Mouse (Mus musculus): ENCODE measurements around the gene Fam161b.

Fam161b gene

GRCm38 (mm10) chr12:84361555-84362489 lies at the start of gene Fam161b, which contains the start of gene Coq6:
Fam161b (minus strand) TSS chr12:84361833.
Coq6 (plus strand) TSS chr12:84361657.
- DNase-seq (ENCODE audit: low spot score in 2 of 2) = peak; percentile 81 to 90

- peak; percentile 76 to 79 for DNase-seq (ENCODE audit: low spot score in 2 of 2)
These were observed 47.3 kb upstream of the Fam161b start, which contains the start of the genes Entpd5 and Bbof1 for GRCm38 (mm10) chr12:84408819-84409507. Entpd5 (minus strand) TSS chr12:84409029. Bbof1 (plus strand) TSS chr12:84409071.

DNA sequence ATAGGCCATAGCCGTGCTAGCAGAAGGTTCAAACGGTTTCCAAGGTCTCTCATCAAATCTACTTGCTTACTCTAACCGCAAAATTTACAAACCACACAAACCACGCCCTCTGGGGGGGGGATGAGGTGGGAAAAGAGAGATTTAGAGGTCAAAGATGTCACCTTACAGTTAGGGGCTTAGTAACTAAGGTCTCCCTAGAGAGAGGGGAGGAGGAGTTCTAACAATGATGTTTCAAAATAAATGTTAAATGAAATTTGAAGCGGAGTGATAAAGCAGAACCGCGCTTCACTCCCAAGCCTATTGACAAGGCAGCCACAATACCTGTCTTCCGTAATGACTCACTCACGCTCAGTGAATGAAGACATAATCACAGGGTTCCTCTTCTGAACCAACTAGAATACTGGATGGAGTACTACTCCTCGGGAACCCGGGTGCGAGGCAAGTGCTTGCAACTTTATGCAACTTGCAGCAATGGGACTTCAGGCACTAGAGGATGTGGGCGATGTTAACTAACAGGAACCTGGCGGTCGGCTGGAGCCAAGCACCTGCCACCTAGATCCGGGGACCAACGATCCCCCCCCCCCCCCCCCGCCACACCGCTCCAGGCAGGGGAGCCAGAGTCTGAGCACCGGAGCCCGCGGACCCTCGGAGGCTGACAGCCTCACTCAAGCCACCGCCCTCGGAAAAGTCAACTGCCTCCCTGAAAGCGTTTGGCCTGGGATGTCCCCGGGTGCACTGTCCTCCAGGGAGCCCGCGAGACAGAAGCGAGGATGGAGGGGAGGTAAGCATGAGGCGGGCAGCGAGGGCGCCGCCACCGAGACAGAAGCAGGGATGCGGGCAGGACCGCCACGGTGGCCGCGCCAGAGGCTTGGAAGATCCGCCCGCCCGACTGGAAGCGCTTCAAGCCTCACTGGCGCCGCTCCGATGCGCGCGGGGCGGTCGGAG lies 46.5 kb upstream of the Fam161b start:
- peak in 1 of 2 experiments; percentile 15 for DNase-seq (ENCODE audit: low spot score in 2 of 2)

DNA sequence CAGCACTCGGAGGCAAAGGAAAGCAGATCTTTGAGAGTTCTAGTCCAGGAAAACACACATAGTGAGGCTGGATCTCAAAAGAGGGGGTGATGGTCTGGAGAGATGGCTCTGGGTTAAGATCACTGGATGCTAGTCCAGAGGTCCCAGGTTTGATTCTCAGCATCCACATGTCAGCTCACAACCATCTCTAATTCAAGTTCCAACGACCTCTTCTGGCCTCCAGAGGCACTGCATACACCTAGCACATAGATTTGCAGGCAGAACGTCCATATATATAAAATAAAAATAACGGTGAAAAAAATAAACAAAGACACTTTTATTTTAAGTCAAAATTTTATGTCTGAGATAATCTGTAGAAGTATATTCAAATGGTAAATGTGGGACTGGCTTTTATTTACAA lies 45.6 kb upstream of the Fam161b start:
- no peak for DNase-seq (ENCODE audit: low spot score in 2 of 2)

- DNase-seq (ENCODE audit: low spot score in 2 of 2) = no peak
These were observed 42.9 kb upstream of the Fam161b start for GRCm38 (mm10) chr12:84404541-84404940.

DNA sequence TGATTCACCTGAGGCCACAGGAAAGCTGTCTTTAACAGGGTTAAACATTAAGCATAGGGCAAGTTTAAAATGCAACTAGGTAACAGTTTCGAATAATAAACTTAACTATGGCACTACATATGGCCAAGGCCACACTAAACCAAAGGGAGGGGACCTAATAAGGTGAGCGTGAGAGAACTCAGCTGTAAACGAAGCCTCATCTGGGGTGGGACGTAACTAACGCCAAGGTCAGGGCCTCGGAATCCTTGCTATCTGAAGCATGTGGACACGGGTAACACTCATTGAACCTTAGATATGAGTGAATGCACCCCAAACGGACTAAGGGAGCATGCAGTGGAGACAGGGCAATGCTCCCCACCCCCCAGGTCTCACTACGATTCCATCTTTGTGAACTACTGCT lies 41.3 kb upstream of the Fam161b start:
- DNase-seq (ENCODE audit: low spot score in 2 of 2) = no peak

DNA sequence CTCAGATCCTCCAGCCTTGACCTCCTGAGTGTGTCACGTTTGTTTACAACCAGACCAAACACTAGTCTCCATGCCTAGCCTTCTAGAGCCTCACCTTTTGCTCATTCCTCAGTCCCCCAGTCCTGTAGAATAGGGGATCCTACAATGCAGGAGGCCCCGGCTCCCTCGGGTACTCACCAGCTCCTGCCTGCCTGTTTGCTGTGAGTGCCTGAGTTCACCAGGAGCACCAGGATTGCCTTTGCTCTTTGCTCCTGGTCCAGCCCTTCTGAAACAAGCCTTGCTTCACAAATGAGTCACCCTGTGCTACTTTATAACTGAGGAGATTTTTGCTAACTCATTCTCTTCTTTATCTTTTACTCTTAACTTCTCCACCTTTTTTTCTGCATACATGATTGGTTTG lies 39.0 kb upstream of the Fam161b start:
- no peak for DNase-seq (ENCODE audit: low spot score in 2 of 2)

GRCm38 (mm10) chr12:84400068-84400467 lies 38.4 kb upstream of the Fam161b start:
- no peak for DNase-seq (ENCODE audit: low spot score in 2 of 2)

- DNase-seq (ENCODE audit: low spot score in 2 of 2) = no peak
These were observed 38.0 kb upstream of the Fam161b start for GRCm38 (mm10) chr12:84399663-84400062.

- DNase-seq (ENCODE audit: low spot score in 2 of 2) = no peak
These were observed 37.5 kb upstream of the Fam161b start for GRCm38 (mm10) chr12:84399135-84399534.

GRCm38 (mm10) chr12:84398629-84399028 lies 37.0 kb upstream of the Fam161b start:
- no peak for DNase-seq (ENCODE audit: low spot score in 2 of 2)

DNA sequence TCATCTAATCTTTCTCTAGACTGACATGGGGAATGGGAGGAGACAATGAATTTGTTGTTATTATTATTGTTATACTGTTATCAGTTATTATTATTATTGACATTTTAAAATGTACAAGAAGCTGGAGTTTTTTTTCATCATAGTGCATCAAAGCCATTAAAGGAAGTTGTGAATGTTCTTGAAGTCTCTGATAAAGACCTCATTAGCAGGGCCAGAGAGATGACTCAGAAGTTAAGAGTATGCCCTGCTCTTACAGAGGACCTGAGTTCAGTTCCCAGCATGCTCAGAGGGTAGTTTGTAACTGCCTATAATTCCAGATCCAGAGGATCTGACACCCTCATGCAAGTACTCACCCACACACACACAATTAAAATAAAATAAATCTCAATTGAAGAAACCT lies 36.1 kb upstream of the Fam161b start:
- no peak for DNase-seq (ENCODE audit: low spot score in 2 of 2)

GRCm38 (mm10) chr12:84396947-84397679 lies 35.5 kb upstream of the Fam161b start:
- no peak for DNase-seq (ENCODE audit: low spot score in 2 of 2)

- DNase-seq (ENCODE audit: low spot score in 2 of 2) = no peak
These were observed 32.2 kb upstream of the Fam161b start for GRCm38 (mm10) chr12:84393847-84394246.

DNA sequence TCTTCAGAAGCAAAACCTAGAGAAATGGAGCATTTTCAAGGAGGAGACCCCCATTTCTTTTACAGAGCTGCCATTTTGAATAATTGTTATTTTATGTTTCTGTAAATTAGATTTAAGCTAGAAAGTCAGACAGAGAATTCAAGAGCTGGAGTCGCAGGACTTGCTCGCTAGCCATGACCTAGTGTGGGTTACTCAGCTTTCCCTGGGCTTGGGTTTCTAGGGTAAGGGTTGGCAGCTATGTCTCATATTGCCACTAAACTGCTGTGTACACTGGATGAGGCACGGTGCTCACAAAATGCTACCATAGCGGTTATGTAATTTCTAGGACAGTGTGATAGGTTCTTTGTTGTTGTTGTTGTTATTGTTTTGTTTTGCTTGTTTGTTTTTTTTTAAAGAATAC lies 31.0 kb upstream of the Fam161b start:
- no peak for DNase-seq (ENCODE audit: low spot score in 2 of 2)

DNA sequence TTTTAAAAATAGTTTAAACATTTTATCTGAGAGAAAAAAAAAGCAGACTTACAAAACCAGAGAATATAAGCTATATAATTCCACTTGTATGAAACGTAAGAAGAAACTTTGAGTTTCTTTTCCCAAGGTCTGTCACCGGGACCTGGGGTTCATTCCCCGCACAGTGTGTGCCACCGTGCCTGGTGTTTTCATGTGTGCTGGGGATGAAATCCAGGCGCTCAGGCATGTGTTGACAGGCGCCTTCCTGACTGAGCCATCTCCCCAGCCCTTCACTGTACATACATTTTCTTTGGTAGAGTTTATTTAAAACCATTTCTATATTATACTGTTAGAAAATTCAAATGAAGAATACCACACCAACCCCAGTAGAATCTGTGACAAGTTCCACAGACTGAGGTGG lies 28.7 kb upstream of the Fam161b start:
- DNase-seq (ENCODE audit: low spot score in 2 of 2) = no peak

DNA sequence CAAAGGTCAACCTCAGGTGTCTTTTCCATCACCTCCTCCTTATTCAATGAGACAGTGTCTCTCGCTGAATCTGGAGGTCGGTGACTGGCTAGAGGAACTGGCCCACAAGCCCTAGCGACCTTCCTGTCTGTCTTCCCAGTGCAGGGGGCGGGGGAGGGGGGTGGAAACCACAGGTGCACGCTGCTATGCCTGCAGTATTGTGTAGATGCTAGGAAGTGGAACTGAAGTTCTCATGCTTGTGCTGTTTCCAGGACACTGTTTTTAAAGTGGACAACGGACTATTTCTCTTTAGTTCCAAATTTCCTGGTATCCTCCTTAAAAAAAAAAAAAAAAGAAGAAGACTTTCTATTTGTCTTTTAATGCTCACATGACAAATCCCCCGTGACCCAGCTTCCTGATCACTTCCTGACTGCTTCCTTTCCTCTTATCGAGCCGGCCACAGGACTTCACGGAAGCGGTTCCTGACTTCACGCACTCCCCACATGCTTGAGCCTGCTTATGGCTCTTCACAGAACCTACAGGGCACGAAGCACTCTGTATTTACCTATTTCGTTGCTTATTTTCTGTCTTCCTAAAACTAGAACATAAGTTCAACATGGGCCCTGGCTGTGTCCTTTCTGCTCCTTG lies 27.3 kb upstream of the Fam161b start:
- no peak for DNase-seq (ENCODE audit: low spot score in 2 of 2)

DNA sequence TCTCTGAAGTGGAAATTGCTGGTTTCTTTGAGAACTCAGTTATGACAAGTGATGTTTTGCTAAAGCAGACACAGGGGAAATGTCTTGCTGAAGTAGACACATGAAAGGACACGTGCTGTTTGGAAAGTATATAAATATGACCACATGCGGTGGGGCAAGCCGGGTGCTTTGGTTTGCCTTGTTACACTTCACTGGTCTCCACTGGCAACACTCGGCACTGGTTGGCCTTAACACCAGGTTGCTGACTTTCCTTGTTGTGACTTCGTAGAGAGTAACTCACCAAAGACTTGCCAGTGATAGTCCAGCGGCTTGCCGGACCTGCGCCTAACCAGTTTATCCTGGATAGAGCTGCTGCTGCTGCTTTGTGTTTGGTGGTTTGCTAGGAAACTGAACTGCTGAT lies 26.5 kb upstream of the Fam161b start:
- no peak for DNase-seq (ENCODE audit: low spot score in 2 of 2)

DNA sequence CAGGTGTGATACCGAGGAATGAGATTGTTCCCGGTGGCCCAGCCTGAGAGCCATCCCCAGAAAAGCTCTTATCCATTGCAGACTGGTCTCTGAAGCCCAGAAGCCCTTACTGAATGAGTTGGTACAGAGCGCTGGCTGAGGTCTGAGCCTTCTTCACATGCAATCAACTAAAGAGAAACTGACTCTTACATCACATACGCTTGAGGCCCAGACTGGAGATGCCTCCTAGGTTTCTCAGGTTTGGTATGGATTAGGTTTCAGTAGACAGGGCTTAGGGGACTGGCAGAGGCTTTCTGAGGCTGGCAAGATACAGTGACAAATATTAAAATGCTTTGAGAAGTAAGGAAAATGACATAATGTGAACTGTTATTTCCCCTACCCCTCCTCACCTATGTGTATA lies 23.8 kb upstream of the Fam161b start:
- DNase-seq (ENCODE audit: low spot score in 2 of 2) = no peak

DNA sequence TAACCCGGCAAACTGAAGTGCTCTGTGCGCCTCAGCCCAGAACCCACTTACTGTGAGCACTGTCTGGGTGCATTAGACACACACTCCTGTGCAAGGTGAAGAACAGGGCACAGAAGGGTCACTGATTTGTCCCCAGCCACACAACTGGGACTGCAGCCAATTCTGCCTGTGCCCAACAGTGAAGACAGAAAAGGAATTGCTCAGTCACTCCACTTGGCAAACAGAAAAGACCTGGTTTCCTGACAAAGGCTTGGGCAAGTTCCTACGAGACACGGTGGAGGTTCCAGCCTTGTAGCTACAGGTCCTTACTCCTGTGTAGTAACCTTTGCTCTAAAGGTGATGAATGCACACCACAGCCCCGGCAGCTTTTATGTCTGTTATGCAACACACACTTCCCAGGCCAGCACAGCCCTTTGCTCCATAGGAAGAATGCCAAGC lies 23.0 kb upstream of the Fam161b start:
- no peak for DNase-seq (ENCODE audit: low spot score in 2 of 2)

Measured in frontal cortex, postnatal 25 days (tissue).